Mouse (Mus musculus): Measurements from ENCODE around the gene Anks1b. TPM values are rescaled to one million over a fixed set of nuclear protein-coding genes. Genes with fewer than 3 reads are reported as not detected.

Gene Anks1b
- total and polyA plus RNA-seq, 3 experiments, result not detected

GRCm38 (mm10) chr10:90683813-90684212 is 810.5 kb downstream of the Anks1b start:
- no peaks in the 10 kb centered on the region for H3K4me1 ChIP-seq (ENCODE audit: control insufficient read depth in 1 of 2, insufficient read depth in 2 of 2, low read length in 2 of 2)
- no peak for TF ChIP-seq GABPA (IDR thresholded peaks at IDR 0.05; ENCODE audit: low read depth, low read length)
- no peak for TF ChIP-seq CHD1 (IDR thresholded peaks at IDR 0.05; ENCODE audit: low read depth, low read length)
- no peak for TF ChIP-seq NRF1 (IDR thresholded peaks at IDR 0.05; ENCODE audit: insufficient read depth, low read depth, low read length, poor library complexity, severe bottlenecking)
- TF ChIP-seq KAT2A (conservative IDR thresholded peaks at IDR 0.05; ENCODE audit: low read depth, low read length), result no peak
- TF ChIP-seq MAX (IDR thresholded peaks at IDR 0.05; ENCODE audit: low read length), result no peak

GRCm38 (mm10) chr10:90685367-90685766 is 812.1 kb downstream of the Anks1b start:
- H3K4me3 ChIP-seq (ENCODE audit: control insufficient read depth in 1 of 2, insufficient read depth in 1 of 2, low read depth in 2 of 2, low read length in 2 of 2), result no peak overlapping the region
- H3K27ac ChIP-seq (ENCODE audit: control insufficient read depth, low read depth, low read length), result no peak overlapping the region
- H3K27me3 ChIP-seq (ENCODE audit: control insufficient read depth in 1 of 2, insufficient read depth in 2 of 2, low read length in 2 of 2), result no peaks in the 10 kb centered on the region; a peak in 1 of 4 replicates
- no peak overlapping the region for H3K9ac ChIP-seq (ENCODE audit: control insufficient read depth, low read depth, low read length, poor library complexity, severe bottlenecking)
- no peaks in the 10 kb centered on the region for H3K9me3 ChIP-seq (replicated peaks; ENCODE audit: insufficient read depth, low read length)
- no peaks in the 10 kb centered on the region for H3K79me2 ChIP-seq (ENCODE audit: control insufficient read depth, insufficient read depth, low read length, poor library complexity)
- no peaks in the 10 kb centered on the region for H3K36me3 ChIP-seq (ENCODE audit: control insufficient read depth in 1 of 2, insufficient read depth in 2 of 2, low read length in 2 of 2)
- no peak for DNase-seq (ENCODE audit: low read depth, low spot score)
- no peaks in the 10 kb centered on the region for H3K4me1 ChIP-seq (ENCODE audit: control insufficient read depth in 1 of 2, insufficient read depth in 2 of 2, low read length in 2 of 2)
- TF ChIP-seq HCFC1 (IDR thresholded peaks at IDR 0.05; ENCODE audit: low read depth, low read length), result no peak
- TF ChIP-seq USF1 (IDR thresholded peaks at IDR 0.05; ENCODE audit: low read depth, low read length), result no peak
- no peak for TF ChIP-seq JUND (IDR thresholded peaks at IDR 0.05; ENCODE audit: low read depth, low read length)
- TF ChIP-seq CHD1 (IDR thresholded peaks at IDR 0.05; ENCODE audit: low read depth, low read length), result no peak
- TF ChIP-seq ZNF384 (IDR thresholded peaks at IDR 0.05; ENCODE audit: low read depth, low read length), result no peak
- TF ChIP-seq ZC3H11A (IDR thresholded peaks at IDR 0.05; ENCODE audit: low read depth, low read length), result no peak
- no peak for TF ChIP-seq MYC (IDR thresholded peaks at IDR 0.05; ENCODE audit: low read depth, low read length)
- TF ChIP-seq POLR2AphosphoS2 (IDR thresholded peaks at IDR 0.05; ENCODE audit: low read length), result no peak
- no peak for TF ChIP-seq MYB (IDR thresholded peaks at IDR 0.05; ENCODE audit: low read depth, low read length)
- TF ChIP-seq TCF12 (IDR thresholded peaks at IDR 0.05; ENCODE audit: low read depth, low read length), result no peak
- no peak for TF ChIP-seq UBTF (IDR thresholded peaks at IDR 0.05; ENCODE audit: borderline replicate concordance, insufficient read depth, low read depth, low read length)
- TF ChIP-seq BHLHE40 (IDR thresholded peaks at IDR 0.05; ENCODE audit: borderline replicate concordance, low read depth, low read length), result no peak

More at GRCm38 (mm10) chr10:90683813-90684212, 810.5 kb downstream of the Anks1b start:
- H3K9ac ChIP-seq (ENCODE audit: control insufficient read depth, low read depth, low read length, poor library complexity, severe bottlenecking), result no peak overlapping the region
- no peaks in the 10 kb centered on the region; a peak in 1 of 4 replicates for H3K27me3 ChIP-seq (ENCODE audit: control insufficient read depth in 1 of 2, insufficient read depth in 2 of 2, low read length in 2 of 2)
- no peaks in the 10 kb centered on the region for H3K9me3 ChIP-seq (replicated peaks; ENCODE audit: insufficient read depth, low read length)
- H3K4me3 ChIP-seq (ENCODE audit: control insufficient read depth in 1 of 2, insufficient read depth in 1 of 2, low read depth in 2 of 2, low read length in 2 of 2), result no peak overlapping the region
- DNase-seq (ENCODE audit: low read depth, low spot score), result no peak
- no peak overlapping the region for H3K27ac ChIP-seq (ENCODE audit: control insufficient read depth, low read depth, low read length)
- H3K79me2 ChIP-seq (ENCODE audit: control insufficient read depth, insufficient read depth, low read length, poor library complexity), result no peaks in the 10 kb centered on the region
- H3K36me3 ChIP-seq (ENCODE audit: control insufficient read depth in 1 of 2, insufficient read depth in 2 of 2, low read length in 2 of 2), result no peaks in the 10 kb centered on the region
